Mouse (Mus musculus): ENCODE data around the gene Acot12. TPM values are rescaled to one million over a fixed set of nuclear protein-coding genes. Genes with fewer than 3 reads are reported as not detected.
A peak's percentile ranks its signal among the peaks of the same experiment; 100 is the strongest.

Acot12 gene
- total and polyA plus RNA-seq, 2 experiments from 2014 or later: 0.35 to 0.44 TPM

DNA sequence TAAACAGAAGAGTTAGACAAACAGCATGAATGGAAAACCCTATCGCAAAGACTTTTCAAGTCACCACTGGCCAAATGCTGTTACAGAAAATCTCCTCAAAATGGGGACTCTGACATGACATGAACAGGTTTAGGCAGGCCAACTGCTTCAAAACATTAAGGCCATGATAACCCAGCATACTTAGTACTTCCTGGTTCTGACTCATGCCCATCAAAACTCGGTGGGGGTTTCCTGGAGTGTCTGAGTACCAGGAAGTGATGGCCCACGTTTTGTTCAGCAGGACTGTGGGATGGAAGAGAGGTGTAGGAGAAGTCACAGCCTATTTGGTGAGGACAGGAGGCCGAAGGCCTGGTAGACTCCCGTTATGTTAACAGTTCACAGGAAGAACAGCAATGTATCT, 60.4 kb downstream of the Acot12 start:
- no peak overlapping the region for H3K4me2 ChIP-seq (ENCODE audit: low read depth, low read length, poor library complexity, severe bottlenecking)
- no peak for TF ChIP-seq CTCF (IDR thresholded peaks at IDR 0.05)
- no peaks in the 10 kb centered on the region for H3K27me3 ChIP-seq (ENCODE audit: insufficient read depth, low read length)
- H3K9me3 ChIP-seq (ENCODE audit: low read length): no peaks in the 10 kb centered on the region
- H3K4me3 ChIP-seq (ENCODE audit: low read depth, low read length): no peak overlapping the region
- H3K27ac ChIP-seq (ENCODE audit: low read depth, low read length): no peak overlapping the region
- H3K9ac ChIP-seq (replicated peaks; ENCODE audit: low read length, poor library complexity, severe bottlenecking): no peak overlapping the region
- H3K36me3 ChIP-seq (ENCODE audit: insufficient read depth, low read length): peaks cover 29% of the 10 kb centered on the region
- no peaks in the 10 kb centered on the region for H3K4me1 ChIP-seq (ENCODE audit: insufficient read depth, low read length)
- ATAC-seq (ENCODE audit: low FRiP score) (no peak), DNase-seq (ENCODE audit: low spot score) (no peak)
- WGBS: 95% methylated on average over 5 of the region's 5 CpGs

DNA sequence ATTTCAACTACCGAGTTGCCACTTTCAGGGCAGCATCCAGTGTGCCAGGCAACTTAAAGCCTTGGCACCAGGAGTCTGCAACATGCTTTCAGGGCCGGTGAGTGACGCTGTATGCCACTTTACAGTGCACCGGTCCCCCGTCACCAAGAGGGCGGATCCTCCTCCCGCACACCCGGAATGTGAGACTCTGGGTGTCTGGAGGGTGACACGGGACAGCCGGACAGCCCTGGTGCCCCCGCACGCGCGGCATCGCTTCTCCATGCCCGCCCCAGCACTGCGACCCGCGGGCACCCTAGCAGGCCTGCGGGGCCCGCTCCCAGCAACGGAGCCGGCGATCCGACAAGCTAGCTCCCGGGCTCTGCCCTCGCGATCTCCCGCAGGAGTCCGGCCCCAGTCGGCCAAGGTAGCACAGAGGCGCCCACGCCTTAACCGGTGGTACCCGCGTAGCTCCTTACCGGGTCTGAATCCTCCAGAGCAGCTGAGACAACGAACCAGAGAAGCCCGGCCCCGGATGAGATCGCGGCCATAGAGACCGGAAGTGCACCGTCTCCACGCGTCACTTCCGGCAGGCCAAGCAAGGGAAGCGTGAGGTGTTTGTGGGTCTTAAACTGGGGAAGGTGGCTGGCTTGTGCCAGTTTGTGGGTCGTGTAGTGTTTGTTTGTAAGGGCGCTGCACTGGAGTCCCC, 66.0 kb downstream of the Acot12 start, which contains the start of gene Zcchc9:
Zcchc9 (minus strand) TSS at position 551 of the 685 bp plus-strand sequence.
- WGBS: under 1% methylated on average over 50 of the region's 50 CpGs
- H3K4me2 ChIP-seq (ENCODE audit: low read depth, low read length, poor library complexity, severe bottlenecking): peak within 1 kb of the TSS; percentile 59
- peak; percentile 95 for DNase-seq (ENCODE audit: low spot score)
- peak; percentile 99 for ATAC-seq (ENCODE audit: low FRiP score)
- peak within 1 kb of the TSS; percentile 94 for H3K4me3 ChIP-seq (ENCODE audit: low read depth, low read length)
- H3K27ac ChIP-seq (ENCODE audit: low read depth, low read length): peak within 1 kb of the TSS; percentile 92
- peak; percentile 55 for TF ChIP-seq CTCF (IDR thresholded peaks at IDR 0.05)
- H3K9me3 ChIP-seq (ENCODE audit: low read length): no peaks in the 10 kb centered on the region
- H3K27me3 ChIP-seq (ENCODE audit: insufficient read depth, low read length): no peaks in the 10 kb centered on the region
- no peaks in the 10 kb centered on the region for H3K4me1 ChIP-seq (ENCODE audit: insufficient read depth, low read length)
- peak within 1 kb of the TSS; percentile 98 for H3K9ac ChIP-seq (replicated peaks; ENCODE audit: low read length, poor library complexity, severe bottlenecking)
- H3K36me3 ChIP-seq (ENCODE audit: insufficient read depth, low read length): peaks cover 3% of the 10 kb centered on the region

DNA sequence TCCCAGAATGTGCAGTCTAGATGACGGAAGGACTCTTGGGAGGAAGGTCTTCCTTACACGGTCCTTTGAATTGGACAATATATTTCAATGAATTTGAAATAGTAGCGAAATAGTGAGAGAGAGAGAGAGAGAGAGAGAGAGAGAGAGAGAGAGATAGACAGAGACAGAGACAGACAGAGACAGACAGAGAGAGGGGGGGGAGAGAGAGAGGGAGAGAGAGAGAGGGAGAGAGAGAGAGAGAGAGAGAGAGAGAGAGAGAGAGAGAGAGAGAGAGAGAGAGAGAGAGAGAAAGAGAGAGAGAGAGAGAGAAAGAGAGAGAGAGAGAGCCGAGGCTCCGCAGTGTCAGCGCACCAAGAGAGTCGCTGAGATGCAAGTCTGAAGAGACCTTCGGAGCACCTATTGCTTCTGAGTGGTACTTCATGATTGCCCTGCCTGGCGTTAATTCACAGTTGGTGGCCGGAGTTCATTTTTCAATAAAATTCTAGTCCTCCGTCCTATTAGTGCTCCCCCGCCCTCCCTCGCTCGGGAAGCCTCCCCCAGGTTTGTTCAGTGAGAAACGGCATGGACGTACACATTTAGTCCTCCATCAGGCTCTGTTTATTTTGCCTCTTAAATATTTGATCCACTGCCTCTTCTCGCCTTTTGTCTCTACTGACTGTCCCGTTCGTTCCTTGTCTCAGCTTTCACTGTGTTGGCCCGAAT, 66.7 kb downstream of the Acot12 start:
- WGBS: 37% methylated on average over 20 of the region's 20 CpGs
- H3K27ac ChIP-seq (ENCODE audit: low read depth, low read length): peak overlapping the region; percentile 92
- TF ChIP-seq CTCF (IDR thresholded peaks at IDR 0.05): no peak

GRCm38 (mm10) chr13:91809476-91809875, 68.2 kb downstream of the Acot12 start:
- H3K4me3 ChIP-seq (ENCODE audit: low read depth, low read length): no peak overlapping the region
- H3K4me1 ChIP-seq (ENCODE audit: insufficient read depth, low read length): no peaks in the 10 kb centered on the region
- H3K27ac ChIP-seq (ENCODE audit: low read depth, low read length): no peak overlapping the region
- WGBS: 45% methylated on average over 2 of the region's 2 CpGs
- no peaks in the 10 kb centered on the region for H3K9me3 ChIP-seq (ENCODE audit: low read length)
- H3K9ac ChIP-seq (replicated peaks; ENCODE audit: low read length, poor library complexity, severe bottlenecking): no peak overlapping the region
- H3K4me2 ChIP-seq (ENCODE audit: low read depth, low read length, poor library complexity, severe bottlenecking): no peak overlapping the region
- DNase-seq (ENCODE audit: low spot score): peak; percentile 47
- peak; percentile 78 for TF ChIP-seq CTCF (IDR thresholded peaks at IDR 0.05)
- H3K27me3 ChIP-seq (ENCODE audit: insufficient read depth, low read length): no peaks in the 10 kb centered on the region
- no peak for ATAC-seq (ENCODE audit: low FRiP score)
- peaks cover 3% of the 10 kb centered on the region for H3K36me3 ChIP-seq (ENCODE audit: insufficient read depth, low read length)

More for the DNA sequence above, 66.7 kb downstream of the Acot12 start:
- Histone ChIP-seq H3K4me3 (ENCODE audit: low read depth, low read length) (peak overlapping the region; percentile 94), H3K9me3 (ENCODE audit: low read length) (no peaks in the 10 kb centered on the region), H3K4me1 (ENCODE audit: insufficient read depth, low read length) (no peaks in the 10 kb centered on the region), H3K27me3 (ENCODE audit: insufficient read depth, low read length) (no peaks in the 10 kb centered on the region), H3K36me3 (ENCODE audit: insufficient read depth, low read length) (peaks cover 3% of the 10 kb centered on the region), H3K9ac (replicated peaks; ENCODE audit: low read length, poor library complexity, severe bottlenecking) (peak overlapping the region; percentile 98), H3K4me2 (ENCODE audit: low read depth, low read length, poor library complexity, severe bottlenecking) (peak overlapping the region; percentile 59)
- peak; percentile 44; the same call in 1 of the 2 replicates for ATAC-seq (ENCODE audit: low FRiP score)
- peak; percentile 47 for DNase-seq (ENCODE audit: low spot score)

- Histone ChIP-seq H3K9me3 (ENCODE audit: low read length) (no peaks in the 10 kb centered on the region), H3K9ac (replicated peaks; ENCODE audit: low read length, poor library complexity, severe bottlenecking) (no peak overlapping the region), H3K4me1 (ENCODE audit: insufficient read depth, low read length) (no peaks in the 10 kb centered on the region), H3K27me3 (ENCODE audit: insufficient read depth, low read length) (no peaks in the 10 kb centered on the region), H3K27ac (ENCODE audit: low read depth, low read length) (no peak overlapping the region), H3K36me3 (ENCODE audit: insufficient read depth, low read length) (no peaks in the 10 kb centered on the region), H3K4me2 (ENCODE audit: low read depth, low read length, poor library complexity, severe bottlenecking) (no peak overlapping the region), H3K4me3 (ENCODE audit: low read depth, low read length) (no peak overlapping the region)
- DNase-seq (ENCODE audit: low spot score): no peak
- 92% methylated on average over 5 of the region's 5 CpGs for WGBS
- no peak for ATAC-seq (ENCODE audit: low FRiP score)
- TF ChIP-seq CTCF (IDR thresholded peaks at IDR 0.05): no peak
These were observed 73.4 kb downstream of the Acot12 start for GRCm38 (mm10) chr13:91814670-91815069.

DNA sequence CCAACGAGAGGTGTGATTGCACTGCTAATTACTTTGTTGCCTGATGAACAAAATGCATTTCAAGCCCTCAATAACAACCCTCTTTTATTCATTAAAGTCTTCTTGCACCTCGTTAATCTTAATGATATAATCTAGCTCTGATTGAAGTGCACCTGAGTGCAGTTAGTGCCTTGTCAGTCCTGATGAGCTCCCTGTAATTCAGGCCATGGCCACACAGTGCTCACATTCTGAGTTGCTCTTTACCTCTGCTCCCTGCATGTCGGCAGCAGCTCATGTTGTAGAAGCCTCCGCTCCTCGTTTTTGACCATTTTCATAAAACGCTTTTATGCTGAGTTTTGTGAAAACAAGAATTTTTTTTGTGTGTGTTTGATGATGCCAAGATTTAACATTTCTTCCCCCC, 82.4 kb downstream of the Acot12 start:
- Histone ChIP-seq H3K4me1 (ENCODE audit: insufficient read depth, low read length) (no peaks in the 10 kb centered on the region), H3K27me3 (ENCODE audit: insufficient read depth, low read length) (no peaks in the 10 kb centered on the region), H3K4me3 (ENCODE audit: low read depth, low read length) (no peak overlapping the region), H3K9ac (replicated peaks; ENCODE audit: low read length, poor library complexity, severe bottlenecking) (no peak overlapping the region), H3K27ac (ENCODE audit: low read depth, low read length) (no peak overlapping the region), H3K9me3 (ENCODE audit: low read length) (no peaks in the 10 kb centered on the region; the same call in 1 of the 2 replicates), H3K36me3 (ENCODE audit: insufficient read depth, low read length) (no peaks in the 10 kb centered on the region), H3K4me2 (ENCODE audit: low read depth, low read length, poor library complexity, severe bottlenecking) (no peak overlapping the region)
- 75% methylated on average over 6 of the region's 6 CpGs for WGBS
- ATAC-seq (ENCODE audit: low FRiP score) (no peak), DNase-seq (ENCODE audit: low spot score) (peak; percentile 9)
- TF ChIP-seq CTCF (IDR thresholded peaks at IDR 0.05): no peak

Measured in midbrain, postnatal 0 days (tissue).